Comparison of ENCODE assay signal across 8 mouse cellular contexts in genomic region chr17:35438885-35439284, GRCm38 (mm10). TPM values are rescaled to one million over a fixed set of nuclear protein-coding genes. Genes with fewer than 3 reads are reported as not detected.
DNase-seq lines count a peak whose midpoint lies in the region; ATAC-seq lines count a peak whose summit lies in the region.
"Not testable (repeated sequence)": the region's sequence is repeated elsewhere in the genome, so short reads cannot be mapped to it uniquely, and the experiment has no call there.

Gene H2-Q7 (plus strand): TSS chr17:35439155.

- 2% methylated on average over 15 of the region's 18 CpGs for WGBS in embryonic facial prominence, embryonic 11.5 days
- WGBS in intestine, embryonic 16.5 days: 3% methylated on average over 18 of the region's 18 CpGs

- DNase-seq in adrenal gland, adult 2 months: peak; percentile 89
- peak; percentile 87 for DNase-seq in embryonic facial prominence, embryonic 11.5 days (ENCODE audit: low spot score)
- DNase-seq in heart, adult 11 months: peak; percentile 99
- DNase-seq in left cerebral cortex, postnatal 10 days (ENCODE audit: extremely low spot score in 1 of 2, low spot score in 2 of 2): peak; percentile 52 to 73
- DNase-seq in retina, postnatal 1 day: peak; percentile 88
- DNase-seq in thymus, postnatal 36 days: peak; percentile 46

- H3K9ac ChIP-seq in embryonic facial prominence, embryonic 11.5 days (replicated peaks; ENCODE audit: low read length): peak within 1 kb of the TSS; percentile 52
- peak within 1 kb of the TSS; percentile 70 for H3K9ac ChIP-seq in intestine, embryonic 16.5 days (ENCODE audit: low read depth, low read length)

- intact Hi-C loops in left cerebral cortex, postnatal 10 days (cut with DNase I): not testable (repeated sequence)

- not testable (repeated sequence) for H3K27me3 ChIP-seq in embryonic facial prominence, embryonic 11.5 days (ENCODE audit: control insufficient read depth, insufficient read depth, low read length); intestine, embryonic 16.5 days (replicated peaks; ENCODE audit: control insufficient read depth, insufficient read depth, low read length)

- H3K36me3 ChIP-seq in embryonic facial prominence, embryonic 11.5 days (replicated peaks; ENCODE audit: control insufficient read depth, insufficient read depth, low read depth, low read length); intestine, embryonic 16.5 days (ENCODE audit: control insufficient read depth, insufficient read depth, low read length): not testable (repeated sequence)

- peak; percentile 77 for ATAC-seq in embryonic facial prominence, embryonic 11.5 days (replicated peaks; ENCODE audit: insufficient number of reproducible peaks, low FRiP score, low TSS enrichment, low read depth)
- peak; percentile 95 for ATAC-seq in intestine, embryonic 16.5 days
- ATAC-seq in megakaryocyte, adult 5-6 weeks (ENCODE audit: poor library complexity, severe bottlenecking): peak; percentile 97

- H3K4me2 ChIP-seq in embryonic facial prominence, embryonic 11.5 days (ENCODE audit: low read depth, low read length): peak within 1 kb of the TSS; percentile 90
- H3K4me2 ChIP-seq in intestine, embryonic 16.5 days (ENCODE audit: low read depth, low read length): peak within 1 kb of the TSS; percentile 98

- H3K4me3 ChIP-seq in embryonic facial prominence, embryonic 11.5 days (ENCODE audit: low read depth, low read length): peak within 1 kb of the TSS; percentile 40
- H3K4me3 ChIP-seq in intestine, embryonic 16.5 days (ENCODE audit: low read length): peak within 1 kb of the TSS; percentile 54

- H3K27ac ChIP-seq in embryonic facial prominence, embryonic 11.5 days (replicated peaks; ENCODE audit: low read depth, low read length); intestine, embryonic 16.5 days (ENCODE audit: low read length): not testable (repeated sequence)

- not testable (repeated sequence) for H3K9me3 ChIP-seq in embryonic facial prominence, embryonic 11.5 days (replicated peaks; ENCODE audit: control insufficient read depth, low read length); intestine, embryonic 16.5 days (ENCODE audit: control insufficient read depth, low read length)

- H3K4me1 ChIP-seq in embryonic facial prominence, embryonic 11.5 days (ENCODE audit: control insufficient read depth, insufficient read depth, low read length); intestine, embryonic 16.5 days (ENCODE audit: control insufficient read depth, insufficient read depth, low read length): not testable (repeated sequence)

RNA-seq across cellular contexts. Expression of gene H2-Q7, which starts in this region (rescaled TPM):
- 1 to 10 TPM; 5.0 to 5.7 TPM for total RNA-seq in adrenal gland, adult 2 months (2021)
- polyA plus RNA-seq in adrenal gland, adult 2 months (2012; rRNA removed): 59.2 and 61.8 TPM in 2 replicates
- 8.4 and 8.8 TPM in 2 replicates for polyA plus RNA-seq in embryonic facial prominence, embryonic 11.5 days (2014; fragmentation: Nextera tagmentation; extraction: Ambion mirVana)
- 5.9 and 7.3 TPM in 2 replicates for polyA plus RNA-seq in intestine, embryonic 16.5 days (2015; fragmentation: Nextera tagmentation; extraction: Ambion mirVana)
- under 1 TPM in 1 of 2 experiments, not detected in 1; 0.55 TPM for total RNA-seq in left cerebral cortex, postnatal 10 days (2021)
- total RNA-seq in megakaryocyte, adult 5-6 weeks (2015): 20.3 and 23.0 TPM in 2 replicates
- 13.7 and 24.7 TPM in 2 replicates for total RNA-seq in megakaryocyte, adult 5-6 weeks (2017)

Comparison
In these comparisons a context has a peak if more than half of its experiments do, and no peak if none do; other contexts are left out.
1. Peak in DNase-seq in left cerebral cortex, postnatal 10 days; RNA of the gene not detected or under 1 TPM.
2. DNase-seq: peak in every context shown above with its lines; median percentile 99 in heart, adult 11 months; 89 in adrenal gland, adult 2 months; 88 in retina, postnatal 1 day; 87 in embryonic facial prominence, embryonic 11.5 days; 62 in left cerebral cortex, postnatal 10 days; 46 in thymus, postnatal 36 days.